Mouse (Mus musculus): ENCODE data around the gene Fam222b.

DNA sequence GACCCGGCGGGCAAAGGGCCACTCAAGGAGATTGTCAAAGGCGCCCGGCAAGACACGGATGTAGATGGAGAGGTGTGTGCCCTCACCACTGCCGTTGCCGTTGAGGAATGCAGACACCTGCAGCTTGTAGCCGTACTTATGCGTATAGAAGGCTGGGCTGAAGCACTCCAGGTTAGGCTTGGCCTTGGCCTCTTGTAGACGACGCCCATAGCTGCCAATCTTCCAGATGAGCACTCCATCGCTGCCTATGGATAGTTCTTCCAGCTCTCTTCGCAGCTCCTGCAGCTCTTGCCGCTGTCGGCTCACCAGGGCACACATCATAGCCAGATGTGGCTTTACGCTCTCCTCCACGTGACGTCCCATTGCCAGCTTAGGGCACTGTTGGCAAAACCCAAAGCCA is 65.7 kb downstream of the Fam222b start:
- no peak for TF ChIP-seq CTCF (IDR thresholded peaks at IDR 0.05; ENCODE audit: borderline replicate concordance, extremely low read depth, insufficient read depth, insufficient read length)
- no peak for TF ChIP-seq POLR2A (IDR thresholded peaks at IDR 0.05; ENCODE audit: borderline replicate concordance, extremely low read depth, insufficient read depth, insufficient read length, poor library complexity, severe bottlenecking)
